Mouse (Mus musculus) limb, embryonic 10.5 days (tissue): ENCODE data around the gene Cdc42se1. TPM values are rescaled to one million over a fixed set of nuclear protein-coding genes. Genes with fewer than 3 reads are reported as not detected.
"Not testable (repeated sequence)": the region's sequence is repeated elsewhere in the genome, so short reads cannot be mapped to it uniquely, and the experiment has no call there.

Experiments used
- DNase-seq: peaks from one replicate; pipeline ENCODE4 v3.0.0-alpha.2; 2017; ENCODE audit warnings: low spot score
- H3K27ac ChIP-seq: fragments of 300-500 bp; sonication (generic); 2 replicates; pipeline ENCODE4 v1.5.1; 2016; ENCODE audit warnings: mild to moderate bottlenecking
- H3K27me3 ChIP-seq: fragments of 300-500 bp; sonication (generic); 2 replicates; pipeline ENCODE4 v1.6.1; 2016; ENCODE audit warnings: low read depth, mild to moderate bottlenecking; ENCODE audit not compliant: poor library complexity, severe bottlenecking
- H3K36me3 ChIP-seq: fragments of 300-500 bp; sonication (generic); 2 replicates; pipeline ENCODE4 v1.6.1; 2016; ENCODE audit warnings: mild to moderate bottlenecking, moderate library complexity
- H3K4me1 ChIP-seq: fragments of 300-500 bp; sonication (generic); 2 replicates; pipeline ENCODE4 v1.6.1; 2016
- H3K4me3 ChIP-seq: fragments of 300-500 bp; sonication (generic); 2 replicates; pipeline ENCODE4 v1.5.1; 2016; ENCODE audit warnings: mild to moderate bottlenecking, moderate library complexity
- H3K9me3 ChIP-seq: fragments of 300-500 bp; sonication (generic); replicated peaks from 2 replicates; pipeline ENCODE4 v1.6.1; 2016; ENCODE audit warnings: mild to moderate bottlenecking
- WGBS: fragments of 180-500 bp; shearing (Covaris S2); methylation state at CpG from one replicate; pipeline ENCODE4 v1.1.7; 2016; 5-methylcytosine and 5-hydroxymethylcytosine counted together
- polyA plus RNA-seq: library from polyadenylated mRNA; unstranded; fragments of >200 nt; fragmentation: Nextera tagmentation; extraction: Ambion mirVana; gene quantifications from 2 replicates; pipeline ENCODE4 v1.2.1, GENCODE M21; 2016

The Cdc42se1 gene
- polyA plus RNA-seq, 1 experiment from 2014 or later, result 82.6 TPM

DNA sequence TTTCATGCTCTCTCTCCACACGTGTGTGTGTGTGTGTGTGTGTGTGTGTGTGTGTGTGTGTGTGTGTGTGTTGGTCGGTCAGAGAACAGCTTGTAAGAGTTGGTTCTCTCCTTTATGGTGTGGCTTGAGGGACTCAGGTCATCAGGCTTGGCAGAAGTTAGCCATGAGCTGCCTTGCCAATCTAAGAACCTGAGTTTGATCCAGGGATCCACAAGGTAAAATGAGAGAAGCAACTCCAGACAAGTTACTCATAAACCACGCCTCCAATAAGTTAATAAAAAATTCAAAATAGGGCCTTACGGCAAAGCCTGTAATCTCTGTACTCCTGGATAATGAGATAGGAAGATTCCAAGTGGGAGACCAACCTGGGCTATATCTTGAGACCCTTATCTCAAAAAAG, 20.2 kb upstream of the Cdc42se1 start:
- DNase-seq, result no peak
- no peaks in the 10 kb centered on the region for H3K4me1 ChIP-seq
- peaks cover 90% of the 10 kb centered on the region for H3K36me3 ChIP-seq
- no peak overlapping the region for H3K4me3 ChIP-seq
- H3K27me3 ChIP-seq, result no peaks in the 10 kb centered on the region
- no peaks in the 10 kb centered on the region for H3K9me3 ChIP-seq
- WGBS, result 94% methylated on average over 4 of the region's 4 CpGs
- no peak overlapping the region for H3K27ac ChIP-seq

DNA sequence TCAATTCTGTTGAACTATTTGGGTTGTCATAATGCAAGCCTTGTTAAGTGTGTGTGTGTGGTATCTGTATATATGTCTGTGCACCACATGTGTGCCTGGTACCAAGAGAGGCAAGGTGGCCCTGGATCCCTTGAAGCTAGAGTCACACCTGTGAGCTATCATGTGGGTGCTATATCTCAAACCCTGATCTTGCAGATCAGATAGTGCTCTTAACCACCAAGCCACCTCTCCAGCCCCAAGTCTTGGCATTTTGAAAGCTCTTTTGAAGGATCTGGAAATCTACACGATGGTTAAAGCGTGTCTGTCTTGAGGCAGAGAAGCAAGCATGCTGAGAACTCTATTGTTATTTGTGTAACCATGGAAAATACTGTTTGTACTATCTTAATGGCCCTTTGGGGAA, 17.9 kb upstream of the Cdc42se1 start:
- Histone ChIP-seq H3K36me3 (peaks cover 87% of the 10 kb centered on the region), H3K27me3 (no peaks in the 10 kb centered on the region), H3K9me3 (no peaks in the 10 kb centered on the region), H3K4me1 (no peaks in the 10 kb centered on the region), H3K4me3 (no peak overlapping the region), H3K27ac (no peak overlapping the region)
- 92% methylated on average over 2 of the region's 2 CpGs for WGBS
- no peak for DNase-seq

DNA sequence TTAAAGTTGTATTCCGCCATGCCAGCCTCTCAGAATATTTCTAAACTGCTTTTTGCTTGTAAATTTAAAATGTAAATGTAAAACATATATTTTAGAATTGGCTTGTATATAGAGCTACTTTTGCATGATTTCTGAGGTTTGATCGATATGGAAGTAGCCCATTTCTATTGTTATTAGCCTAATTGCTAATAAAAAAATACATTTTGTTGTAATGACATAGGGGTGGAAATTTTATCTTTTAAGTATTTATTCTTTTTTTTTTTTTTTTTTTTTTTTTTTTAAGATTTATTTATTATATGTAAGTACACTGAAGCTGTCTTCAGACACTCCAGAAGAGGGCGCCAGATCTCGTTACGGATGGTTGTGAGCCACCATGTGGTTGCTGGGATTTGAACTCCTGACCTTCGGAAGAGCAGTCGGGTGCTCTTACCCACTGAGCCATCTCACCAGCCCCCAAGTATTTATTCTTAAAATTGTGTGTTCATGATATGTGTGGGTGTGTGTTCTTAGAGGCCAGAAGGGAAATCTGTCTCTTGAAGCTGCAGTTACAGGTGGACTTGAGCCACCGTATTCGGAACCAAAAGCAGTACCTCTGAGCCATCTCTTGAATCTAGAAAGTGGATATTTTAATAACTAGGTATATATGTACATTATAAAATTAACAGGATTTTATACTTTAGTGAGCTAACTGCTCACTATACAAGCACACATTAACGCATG, 15.5 kb upstream of the Cdc42se1 start:
- not testable (repeated sequence) for H3K4me1 ChIP-seq, H3K4me3 ChIP-seq, DNase-seq, H3K9me3 ChIP-seq, H3K27me3 ChIP-seq, H3K27ac ChIP-seq
- whole genome bisulfite sequencing, result 94% methylated on average over 8 of the region's 10 CpGs
- peaks cover 73% of the 10 kb centered on the region for H3K36me3 ChIP-seq

DNA sequence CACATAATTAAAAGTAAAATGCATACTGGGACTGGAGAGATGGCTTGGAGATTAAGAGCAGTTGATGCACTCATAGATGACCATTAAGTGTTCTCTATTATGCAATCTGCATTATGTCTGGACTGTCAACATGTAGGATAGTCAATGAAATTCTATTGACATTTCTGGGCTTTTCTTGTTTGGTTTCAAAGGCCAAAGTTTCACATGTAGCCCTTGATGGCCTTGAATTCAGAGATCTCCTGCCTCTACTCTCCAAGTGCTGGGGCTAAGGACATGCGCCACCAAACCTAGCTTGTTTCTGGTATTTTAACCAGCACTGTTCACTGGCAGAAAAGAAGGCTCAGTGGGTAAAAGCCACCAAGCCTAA, 14.9 kb upstream of the Cdc42se1 start:
- H3K4me3 ChIP-seq, result no peak overlapping the region
- H3K36me3 ChIP-seq, result peaks cover 71% of the 10 kb centered on the region
- 94% methylated on average over 1 of the region's 1 CpGs for WGBS
- H3K27me3 ChIP-seq, result no peaks in the 10 kb centered on the region
- no peak overlapping the region for H3K27ac ChIP-seq
- H3K9me3 ChIP-seq, result no peaks in the 10 kb centered on the region
- DNase-seq, result no peak
- H3K4me1 ChIP-seq, result peaks cover 15% of the 10 kb centered on the region; the same call in 1 of the 2 replicates

DNA sequence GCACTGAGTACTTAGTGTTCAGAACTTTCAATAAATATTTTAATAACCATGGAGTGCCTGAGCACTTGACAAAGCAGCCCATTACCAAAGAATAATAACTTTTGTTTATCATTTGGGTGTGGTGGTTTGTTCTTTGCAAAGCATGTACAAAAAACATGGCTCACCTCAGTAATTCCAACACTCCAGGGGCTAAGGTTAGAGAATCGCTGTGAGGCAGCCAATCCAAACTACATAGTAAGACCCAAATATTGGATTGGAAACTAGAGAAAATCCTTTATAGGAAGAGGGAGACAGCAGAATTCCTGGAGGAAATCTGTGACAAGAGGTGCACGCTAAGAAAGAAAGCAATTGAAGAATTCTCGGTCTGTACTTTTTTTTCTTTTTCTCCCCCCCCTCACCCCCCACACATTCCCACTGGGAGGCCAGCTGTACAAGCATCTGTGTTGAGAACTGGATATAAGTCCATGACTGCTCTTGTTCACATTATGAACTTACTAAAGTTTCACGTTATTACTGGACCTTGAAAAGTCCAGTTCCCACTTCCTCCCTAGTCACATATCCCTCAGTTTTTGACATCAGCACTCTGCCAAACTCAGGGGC, 11.8 kb upstream of the Cdc42se1 start:
- peak overlapping the region; percentile 100 for H3K27ac ChIP-seq
- no peaks in the 10 kb centered on the region for H3K27me3 ChIP-seq
- H3K9me3 ChIP-seq, result no peaks in the 10 kb centered on the region
- DNase-seq, result no peak
- peaks cover 15% of the 10 kb centered on the region; the same call in 1 of the 2 replicates for H3K4me1 ChIP-seq
- WGBS, result 30% methylated on average over 4 of the region's 4 CpGs
- H3K36me3 ChIP-seq, result peaks cover 75% of the 10 kb centered on the region
- peak overlapping the region; percentile 87 for H3K4me3 ChIP-seq

DNA sequence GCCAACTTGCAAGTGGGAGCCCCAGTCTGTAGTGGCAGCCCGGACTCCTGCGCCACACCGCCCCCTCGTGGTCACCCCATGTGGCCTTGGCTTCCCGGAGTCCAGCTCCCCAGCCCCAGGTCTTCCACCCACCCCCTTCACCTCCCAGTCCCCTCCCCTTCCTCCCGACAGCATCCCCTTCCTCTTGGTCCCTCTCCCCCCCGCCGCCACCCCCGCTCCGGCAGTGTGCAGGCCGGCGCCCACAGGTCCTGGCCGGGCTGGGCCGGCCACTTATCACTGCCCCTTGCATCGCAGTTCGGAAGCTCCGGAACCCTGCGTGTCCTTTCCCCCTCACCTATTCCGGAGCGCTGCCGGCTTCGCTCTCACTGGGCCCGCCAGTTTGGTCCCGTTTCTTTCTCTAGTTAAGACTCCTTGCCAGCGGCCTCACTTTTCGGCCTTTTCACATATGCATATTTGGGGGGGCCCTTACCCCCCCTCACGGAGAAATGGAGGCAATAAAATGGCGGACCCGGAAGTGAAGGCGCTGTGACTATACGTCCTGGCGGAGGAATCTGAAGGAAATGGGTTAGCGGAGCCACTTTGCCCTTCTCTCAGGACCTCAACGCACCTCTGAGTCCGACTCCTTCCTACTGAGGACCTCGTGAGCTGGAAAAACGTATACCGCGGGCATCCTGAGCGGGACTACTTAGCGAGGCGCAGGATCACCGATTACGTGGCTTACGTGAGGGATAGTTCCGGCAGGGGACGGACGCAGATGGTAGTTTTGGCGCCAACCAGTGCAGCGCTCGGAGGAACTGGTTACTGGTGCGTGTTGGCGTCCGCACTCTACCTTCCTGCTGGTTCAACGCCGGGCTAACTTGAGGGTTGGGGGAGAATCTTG, 11.0 kb upstream of the Cdc42se1 start, which contains the start of gene Gabpb2:
Gene Gabpb2 (minus strand): TSS at position 662 of the 880 bp plus-strand sequence.
- no peaks in the 10 kb centered on the region for H3K27me3 ChIP-seq
- peak; percentile 98 for DNase-seq
- peak within 1 kb of the TSS; percentile 87 for H3K4me3 ChIP-seq
- peak within 1 kb of the TSS; percentile 100 for H3K27ac ChIP-seq
- 0% methylated on average over 56 of the region's 56 CpGs for WGBS
- peaks cover 15% of the 10 kb centered on the region; the same call in 1 of the 2 replicates for H3K4me1 ChIP-seq
- H3K9me3 ChIP-seq, result no peaks in the 10 kb centered on the region
- H3K36me3 ChIP-seq, result peaks cover 74% of the 10 kb centered on the region

DNA sequence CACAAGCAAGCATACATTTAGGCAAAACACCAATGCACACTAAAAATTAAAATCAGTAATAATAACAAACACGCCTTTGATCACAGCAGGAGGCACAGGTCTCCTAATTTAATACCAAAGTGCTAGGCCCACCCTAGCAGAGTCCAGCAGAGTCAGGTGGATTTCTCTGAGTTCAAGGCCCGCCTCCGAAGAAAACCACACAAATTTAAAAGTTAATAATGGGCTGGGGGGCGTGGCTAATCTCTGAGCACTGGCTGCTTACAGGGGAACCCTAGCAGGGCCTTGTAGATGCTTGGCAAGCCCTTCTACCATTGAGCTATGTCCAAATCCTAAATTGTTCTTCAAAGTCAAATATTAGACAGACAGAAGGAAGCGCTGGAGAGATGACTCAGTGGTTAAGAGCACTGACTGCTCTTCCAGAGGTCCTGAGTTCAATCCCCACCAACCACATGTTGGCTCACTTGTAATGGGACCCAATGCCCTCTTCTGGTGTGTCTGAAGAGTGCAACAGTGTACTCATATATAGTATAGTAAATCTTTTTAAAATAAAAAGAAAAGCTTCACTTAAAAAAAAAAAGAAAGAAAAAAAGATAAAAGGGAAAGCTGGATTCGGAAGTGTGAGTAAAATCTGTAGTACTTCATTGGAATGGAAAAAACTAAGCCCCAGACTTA, 9.9 kb upstream of the Cdc42se1 start:
- no peaks in the 10 kb centered on the region for H3K9me3 ChIP-seq
- no peaks in the 10 kb centered on the region for H3K27me3 ChIP-seq
- H3K4me1 ChIP-seq, result peaks cover 15% of the 10 kb centered on the region; the same call in 1 of the 2 replicates
- peak overlapping the region; percentile 100 for H3K27ac ChIP-seq
- peak overlapping the region; percentile 87 for H3K4me3 ChIP-seq
- H3K36me3 ChIP-seq, result peaks cover 78% of the 10 kb centered on the region
- no peak for DNase-seq
- WGBS, result 75% methylated on average over 6 of the region's 6 CpGs

DNA sequence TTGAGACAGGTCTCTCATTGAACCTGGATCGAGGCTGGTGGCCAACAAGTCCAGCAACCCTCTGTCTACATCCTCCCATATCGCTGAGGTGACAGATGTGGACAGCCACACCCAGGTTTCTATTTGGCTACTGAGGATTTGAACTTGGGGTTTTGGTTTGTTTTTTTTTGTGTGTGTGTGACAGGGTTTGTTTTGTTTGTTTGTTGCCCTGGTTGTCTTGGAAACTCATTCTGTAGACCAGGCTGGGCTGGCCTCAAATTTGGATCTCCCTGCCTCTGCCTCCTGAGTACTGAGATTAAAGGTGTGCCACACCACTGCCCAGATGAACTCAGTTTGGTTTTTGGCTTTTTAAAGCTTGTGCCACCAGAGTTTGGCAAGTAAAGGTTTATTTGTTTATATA, 5.5 kb upstream of the Cdc42se1 start:
- H3K4me1 ChIP-seq, result peaks cover 23% of the 10 kb centered on the region
- H3K9me3 ChIP-seq, result no peaks in the 10 kb centered on the region
- H3K4me3 ChIP-seq, result no peak overlapping the region
- peaks cover 77% of the 10 kb centered on the region for H3K36me3 ChIP-seq
- no peak overlapping the region for H3K27ac ChIP-seq
- no peak for DNase-seq
- WGBS, result 100% methylated on average over 2 of the region's 2 CpGs
- H3K27me3 ChIP-seq, result no peaks in the 10 kb centered on the region

DNA sequence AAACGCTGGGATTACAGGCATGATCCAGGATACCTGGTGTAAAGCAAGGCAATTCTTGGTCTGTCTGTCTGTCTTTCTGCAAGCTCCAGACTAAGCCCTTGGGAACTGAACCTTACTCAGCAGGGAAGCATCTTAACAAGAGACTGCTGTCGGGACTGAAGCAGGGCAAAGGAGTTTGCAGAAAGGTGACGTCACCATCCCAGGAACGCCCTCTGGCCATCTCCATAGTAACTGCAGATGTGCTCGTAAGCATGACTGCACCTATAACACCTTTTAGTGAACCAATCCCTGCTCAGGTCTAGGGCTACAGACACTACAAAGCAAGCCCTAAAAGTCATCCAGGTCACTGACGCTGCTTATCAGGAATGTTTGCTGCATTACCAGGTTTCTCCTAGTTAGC, 4.2 kb upstream of the Cdc42se1 start:
- DNase-seq, result peak; percentile 56
- Histone ChIP-seq H3K36me3 (peaks cover 66% of the 10 kb centered on the region), H3K4me1 (peaks cover 26% of the 10 kb centered on the region), H3K27ac (no peak overlapping the region; the same call in 1 of the 2 replicates), H3K9me3 (no peaks in the 10 kb centered on the region), H3K27me3 (no peaks in the 10 kb centered on the region), H3K4me3 (no peak overlapping the region)
- WGBS, result 39% methylated on average over 6 of the region's 6 CpGs

DNA sequence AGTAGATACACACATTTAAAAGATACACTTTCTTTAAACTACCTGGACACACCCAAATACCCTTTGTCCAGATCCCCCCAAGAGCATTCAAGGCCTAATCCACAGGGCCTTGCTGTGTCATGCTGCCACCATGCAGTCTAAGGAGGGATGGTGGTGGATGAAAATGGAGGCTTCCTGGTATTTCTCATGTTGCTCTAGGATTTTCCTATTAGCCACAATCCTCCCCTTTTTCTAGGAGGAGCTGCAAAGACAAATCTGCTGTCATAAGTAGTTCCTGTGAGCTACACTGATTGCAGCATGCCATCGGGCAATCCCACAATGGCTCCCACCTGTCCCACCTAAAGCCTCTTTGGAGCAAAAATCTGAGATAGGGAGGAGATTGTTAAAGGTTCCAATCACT, 1.3 kb upstream of the Cdc42se1 start:
- DNase-seq, result no peak
- peak overlapping the region; percentile 96 for H3K27ac ChIP-seq
- no peaks in the 10 kb centered on the region for H3K9me3 ChIP-seq
- peak overlapping the region; percentile 96 for H3K4me3 ChIP-seq
- peaks cover 47% of the 10 kb centered on the region for H3K4me1 ChIP-seq
- 39% methylated on average over 1 of the region's 1 CpGs for WGBS
- H3K27me3 ChIP-seq, result no peaks in the 10 kb centered on the region
- peaks cover 56% of the 10 kb centered on the region for H3K36me3 ChIP-seq

DNA sequence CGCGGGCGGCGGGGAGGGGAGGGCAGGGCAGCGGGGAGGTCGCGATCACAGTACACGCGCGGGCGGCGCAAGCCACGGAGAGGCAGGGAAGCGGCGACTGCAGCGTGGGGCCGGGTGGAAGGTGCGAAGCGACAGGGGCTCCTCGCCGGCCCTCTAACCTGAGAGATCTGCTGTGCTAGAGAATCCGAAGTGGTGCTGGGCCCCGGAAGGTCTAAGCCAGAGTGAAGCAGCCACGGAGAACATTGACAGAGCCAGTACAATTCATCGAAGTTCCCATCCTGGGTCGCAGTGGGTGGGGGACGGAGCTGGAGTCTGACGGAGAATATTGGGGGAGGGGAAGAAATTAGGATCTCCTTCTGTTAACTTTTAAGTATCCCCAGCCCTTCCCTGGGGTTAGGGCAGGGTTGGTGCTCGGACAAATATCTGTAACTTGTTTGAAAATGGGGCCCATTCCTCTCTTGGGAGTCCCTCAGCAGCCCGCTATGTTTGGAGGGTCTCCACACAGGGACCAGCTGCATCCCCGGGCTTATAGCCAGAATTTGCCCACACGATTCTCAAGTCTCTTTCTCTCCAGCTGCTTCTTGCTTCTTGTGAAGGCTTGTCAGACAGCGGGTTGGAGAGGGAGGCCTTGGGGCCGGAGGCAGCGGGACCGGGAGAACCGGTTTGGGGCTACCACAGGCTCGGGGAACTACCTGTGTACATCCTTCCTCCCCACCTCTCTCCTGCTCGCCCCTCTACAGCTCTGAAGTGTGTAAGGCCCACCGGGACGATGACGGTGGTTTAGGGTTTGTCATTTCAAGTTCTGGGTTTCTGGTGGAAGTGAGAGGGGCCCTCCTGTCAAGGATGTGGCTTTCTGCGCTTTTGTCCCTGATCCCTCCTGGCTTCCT, 605 bp downstream of the Cdc42se1 start:
- Histone ChIP-seq H3K4me3 (peak overlapping the region; percentile 96), H3K4me1 (peaks cover 45% of the 10 kb centered on the region), H3K27ac (peak overlapping the region; percentile 96), H3K36me3 (peaks cover 56% of the 10 kb centered on the region), H3K9me3 (no peaks in the 10 kb centered on the region), H3K27me3 (no peaks in the 10 kb centered on the region)
- DNase-seq, result peak; percentile 73
- under 1% methylated on average over 43 of the region's 43 CpGs for WGBS
